Mouse (Mus musculus) heart, adult 9 months (tissue): ENCODE results near the gene Vmn1r231.

ENCODE experiments used
- DNase-seq, 2 experiments: peaks; one replicate each; pipeline ENCODE4 v3.0.0; 2022; ENCODE audit warnings: low spot score in 2 of 2

Gene Vmn1r231

GRCm38 (mm10) chr17:20904991-20905390, at the start of gene Vmn1r231:
TSS of gene Vmn1r231 (minus strand) at chr17:20905091.
- DNase-seq: no peak

GRCm38 (mm10) chr17:20946636-20947035, 41.7 kb upstream of the Vmn1r231 start:
- no peak for DNase-seq

- DNase-seq: no peak
Observed at GRCm38 (mm10) chr17:20946026-20946565, 41.2 kb upstream of the Vmn1r231 start.

GRCm38 (mm10) chr17:20944985-20945891, 40.3 kb upstream of the Vmn1r231 start, which contains the start of gene Ppp2r1a:
TSS of gene Ppp2r1a (plus strand) at chr17:20945311.
- DNase-seq: peak; percentile 100

- DNase-seq: no peak
Observed at GRCm38 (mm10) chr17:20944226-20944625, 39.3 kb upstream of the Vmn1r231 start.

GRCm38 (mm10) chr17:20919614-20920013, 14.7 kb upstream of the Vmn1r231 start, which contains the start of gene Vmn1r232:
TSS of gene Vmn1r232 (minus strand) at chr17:20919714.
- DNase-seq: no peak

- no peak for DNase-seq
Observed at GRCm38 (mm10) chr17:20840144-20840543, 64.7 kb downstream of the Vmn1r231 start, which contains the start of gene Vmn1r230. TSS of gene Vmn1r230 (plus strand) at chr17:20840444.
